Mouse (Mus musculus): ENCODE results near the gene Gadd45a. TPM values are rescaled to one million over a fixed set of nuclear protein-coding genes. Genes with fewer than 3 reads are reported as not detected.

Gadd45a gene
- polyA plus RNA-seq, 1 experiment from 2014 or later = 18.6 TPM

DNA sequence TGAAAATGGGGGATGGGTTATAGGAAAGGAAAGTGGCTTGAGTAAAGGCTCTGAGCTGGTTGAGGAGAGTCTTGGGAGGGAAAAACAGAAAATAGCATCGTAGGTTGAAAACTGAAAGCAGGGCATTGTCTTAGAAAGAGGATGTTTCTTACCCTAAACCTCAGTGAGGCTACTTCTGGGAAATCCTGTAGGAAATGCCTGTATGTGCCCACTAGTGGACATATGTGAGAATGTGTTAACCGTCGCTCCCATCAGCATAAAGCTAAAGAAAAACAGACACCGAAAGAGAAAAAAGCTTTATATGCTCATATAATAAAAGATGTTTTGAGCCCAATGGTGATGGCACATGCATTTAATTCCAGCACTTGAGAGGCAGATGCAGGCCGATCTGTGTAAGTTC lies 22.8 kb upstream of the Gadd45a start:
- H3K36me3 ChIP-seq = no peaks in the 10 kb centered on the region
- H3K27me3 ChIP-seq (ENCODE audit: low read depth, poor library complexity, severe bottlenecking) = no peaks in the 10 kb centered on the region
- H3K4me3 ChIP-seq = no peak overlapping the region
- no peak for DNase-seq (ENCODE audit: low spot score)
- no peak overlapping the region for H3K27ac ChIP-seq
- H3K9me3 ChIP-seq (replicated peaks) = no peaks in the 10 kb centered on the region
- WGBS = 90% methylated on average over 5 of the region's 5 CpGs
- H3K4me1 ChIP-seq = peaks cover 3% of the 10 kb centered on the region; the same call in 1 of the 2 replicates

GRCm38 (mm10) chr6:67057991-67058696 lies 20.9 kb upstream of the Gadd45a start:
- no peaks in the 10 kb centered on the region for H3K36me3 ChIP-seq
- no peak overlapping the region for H3K4me3 ChIP-seq
- H3K27me3 ChIP-seq (ENCODE audit: low read depth, poor library complexity, severe bottlenecking) = no peaks in the 10 kb centered on the region
- whole genome bisulfite sequencing = 89% methylated on average over 7 of the region's 7 CpGs
- no peak for DNase-seq (ENCODE audit: low spot score)
- no peaks in the 10 kb centered on the region for H3K9me3 ChIP-seq (replicated peaks)
- no peak overlapping the region for H3K27ac ChIP-seq
- peaks cover 3% of the 10 kb centered on the region; the same call in 1 of the 2 replicates for H3K4me1 ChIP-seq

- DNase-seq (ENCODE audit: low spot score) = no peak
- no peaks in the 10 kb centered on the region for H3K27me3 ChIP-seq (ENCODE audit: low read depth, poor library complexity, severe bottlenecking)
- H3K4me1 ChIP-seq = peaks cover 3% of the 10 kb centered on the region; the same call in 1 of the 2 replicates
- no peak overlapping the region for H3K4me3 ChIP-seq
- no peak overlapping the region for H3K27ac ChIP-seq
- 88% methylated on average over 5 of the region's 5 CpGs for WGBS
- no peaks in the 10 kb centered on the region for H3K36me3 ChIP-seq
- no peaks in the 10 kb centered on the region for H3K9me3 ChIP-seq (replicated peaks)
Measured at GRCm38 (mm10) chr6:67057574-67057973, 20.3 kb upstream of the Gadd45a start.

GRCm38 (mm10) chr6:67056889-67057564 lies 19.8 kb upstream of the Gadd45a start:
- no peaks in the 10 kb centered on the region for H3K36me3 ChIP-seq
- WGBS = 84% methylated on average over 3 of the region's 3 CpGs
- no peak overlapping the region for H3K4me3 ChIP-seq
- peaks cover 3% of the 10 kb centered on the region; the same call in 1 of the 2 replicates for H3K4me1 ChIP-seq
- no peak overlapping the region for H3K27ac ChIP-seq
- H3K9me3 ChIP-seq (replicated peaks) = no peaks in the 10 kb centered on the region
- H3K27me3 ChIP-seq (ENCODE audit: low read depth, poor library complexity, severe bottlenecking) = no peaks in the 10 kb centered on the region
- no peak for DNase-seq (ENCODE audit: low spot score)

GRCm38 (mm10) chr6:67056108-67056888 lies 19.0 kb upstream of the Gadd45a start:
- Histone ChIP-seq H3K4me3 (no peak overlapping the region), H3K4me1 (peaks cover 3% of the 10 kb centered on the region; the same call in 1 of the 2 replicates), H3K27ac (no peak overlapping the region), H3K36me3 (no peaks in the 10 kb centered on the region), H3K9me3 (replicated peaks) (no peaks in the 10 kb centered on the region), H3K27me3 (ENCODE audit: low read depth, poor library complexity, severe bottlenecking) (no peaks in the 10 kb centered on the region)
- WGBS = 88% methylated on average over 15 of the region's 15 CpGs
- DNase-seq (ENCODE audit: low spot score) = no peak

- peaks cover 29% of the 10 kb centered on the region for H3K4me1 ChIP-seq
- H3K27me3 ChIP-seq (ENCODE audit: low read depth, poor library complexity, severe bottlenecking) = no peaks in the 10 kb centered on the region
- no peak for DNase-seq (ENCODE audit: low spot score)
- no peak overlapping the region for H3K4me3 ChIP-seq
- WGBS = 81% methylated on average over 1 of the region's 1 CpGs
- H3K27ac ChIP-seq = no peak overlapping the region
- H3K36me3 ChIP-seq = no peaks in the 10 kb centered on the region
- no peaks in the 10 kb centered on the region for H3K9me3 ChIP-seq (replicated peaks)
Measured at GRCm38 (mm10) chr6:67050063-67050462, 12.8 kb upstream of the Gadd45a start.

GRCm38 (mm10) chr6:67049695-67050038 lies 12.4 kb upstream of the Gadd45a start:
- WGBS = 42% methylated on average over 2 of the region's 2 CpGs
- Histone ChIP-seq H3K27me3 (ENCODE audit: low read depth, poor library complexity, severe bottlenecking) (no peaks in the 10 kb centered on the region), H3K36me3 (no peaks in the 10 kb centered on the region), H3K4me1 (peaks cover 29% of the 10 kb centered on the region), H3K9me3 (replicated peaks) (no peaks in the 10 kb centered on the region), H3K4me3 (no peak overlapping the region), H3K27ac (no peak overlapping the region)
- DNase-seq (ENCODE audit: low spot score) = no peak

DNA sequence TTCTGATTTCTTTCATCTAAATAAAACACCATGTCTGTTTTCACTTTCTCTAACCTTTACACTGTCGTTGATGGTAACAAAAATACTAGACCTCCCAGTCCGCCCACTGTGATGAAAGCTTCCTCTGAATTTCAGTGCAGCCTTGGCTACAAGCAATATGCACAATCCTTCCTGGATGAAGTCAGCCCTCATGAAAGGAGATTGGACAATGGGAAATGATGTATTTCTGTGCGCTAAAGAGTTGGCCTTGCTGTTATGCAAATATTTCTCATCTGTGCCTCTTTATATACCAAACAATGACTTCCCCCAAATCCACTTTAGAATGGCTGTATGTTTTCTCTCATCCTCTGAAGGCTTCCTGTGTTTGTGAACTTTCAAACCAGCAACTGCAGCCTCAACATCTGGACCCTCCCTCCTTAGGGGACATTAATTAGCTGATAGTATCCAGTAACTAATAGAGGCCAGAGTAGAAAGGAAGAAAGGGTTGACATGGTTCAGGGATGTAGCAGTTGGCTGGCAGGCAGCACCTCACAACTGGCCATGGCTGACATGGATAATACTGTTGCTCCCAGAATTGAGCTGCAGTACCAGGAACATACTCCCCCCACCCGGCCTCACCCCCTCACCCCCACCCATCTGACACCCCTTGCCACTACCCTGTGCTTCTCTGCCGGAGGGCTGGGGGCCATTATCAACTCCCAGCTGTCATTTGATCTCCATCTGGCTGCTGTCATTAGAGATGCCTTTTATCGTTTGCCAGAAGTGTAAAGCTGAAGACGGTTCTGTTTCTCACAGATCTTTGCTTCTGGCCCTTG lies 11.8 kb upstream of the Gadd45a start:
- no peak for DNase-seq (ENCODE audit: low spot score)
- H3K27me3 ChIP-seq (ENCODE audit: low read depth, poor library complexity, severe bottlenecking) = no peaks in the 10 kb centered on the region
- no peak overlapping the region for H3K4me3 ChIP-seq
- no peaks in the 10 kb centered on the region for H3K9me3 ChIP-seq (replicated peaks)
- 35% methylated on average over 7 of the region's 7 CpGs for WGBS
- peaks cover 29% of the 10 kb centered on the region for H3K4me1 ChIP-seq
- H3K36me3 ChIP-seq = no peaks in the 10 kb centered on the region
- no peak overlapping the region for H3K27ac ChIP-seq

DNA sequence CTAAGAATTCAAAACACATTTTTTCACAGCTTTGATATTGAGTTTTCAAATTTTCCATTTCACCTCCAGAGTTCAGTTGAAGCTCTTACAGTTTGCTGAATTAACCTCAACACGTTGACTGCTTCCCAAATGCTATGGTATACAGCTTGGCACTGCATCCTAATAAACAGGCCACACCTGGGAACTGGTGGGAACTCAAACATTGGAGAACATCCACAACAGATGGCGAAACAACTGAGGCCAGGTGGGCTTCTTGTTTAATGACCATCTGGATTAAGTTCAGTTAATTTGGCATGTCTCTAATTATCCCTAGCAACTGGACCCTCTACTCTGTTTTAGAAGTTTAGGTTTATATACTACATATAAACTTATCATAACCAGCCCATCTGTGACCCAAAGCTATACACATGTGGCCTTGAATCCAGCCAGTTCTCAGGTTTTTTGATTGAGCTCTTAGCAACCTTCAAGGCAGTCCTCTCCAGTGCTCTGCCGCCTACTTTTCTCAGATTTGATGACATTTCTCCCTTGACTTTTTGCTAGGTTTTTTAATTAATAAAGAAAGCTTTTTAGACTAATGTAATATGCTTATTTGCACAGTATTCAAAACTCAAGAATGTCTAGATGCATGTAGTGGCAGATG lies 10.9 kb upstream of the Gadd45a start:
- no peaks in the 10 kb centered on the region for H3K36me3 ChIP-seq
- no peak overlapping the region for H3K4me3 ChIP-seq
- WGBS = 57% methylated on average over 3 of the region's 3 CpGs
- no peak for DNase-seq (ENCODE audit: low spot score)
- no peaks in the 10 kb centered on the region for H3K9me3 ChIP-seq (replicated peaks)
- peaks cover 29% of the 10 kb centered on the region for H3K4me1 ChIP-seq
- H3K27ac ChIP-seq = no peak overlapping the region
- H3K27me3 ChIP-seq (ENCODE audit: low read depth, poor library complexity, severe bottlenecking) = no peaks in the 10 kb centered on the region

DNA sequence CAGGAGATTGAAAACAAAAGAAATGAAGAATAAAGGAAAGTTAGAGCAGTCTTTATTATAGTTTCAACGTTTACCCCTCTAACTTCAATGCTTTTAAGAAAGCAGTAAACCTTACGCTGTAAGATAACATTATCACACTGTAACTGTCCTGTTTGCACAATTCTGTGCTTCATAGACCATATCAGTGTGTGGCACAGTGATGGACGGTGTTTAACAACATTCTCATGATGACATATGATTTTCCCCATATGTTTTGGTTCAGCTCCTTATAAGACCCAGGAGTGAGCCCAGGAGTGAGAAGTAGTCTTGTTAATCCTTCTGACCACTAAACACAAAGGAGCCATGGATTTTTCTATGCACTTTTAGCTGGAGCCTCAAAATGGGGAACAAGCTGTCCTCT lies 9.7 kb upstream of the Gadd45a start:
- no peak overlapping the region for H3K27ac ChIP-seq
- 92% methylated on average over 3 of the region's 3 CpGs for whole genome bisulfite sequencing

GRCm38 (mm10) chr6:67045424-67045823 lies 8.2 kb upstream of the Gadd45a start:
- no peak for DNase-seq (ENCODE audit: low spot score)
- no peaks in the 10 kb centered on the region for H3K27me3 ChIP-seq (ENCODE audit: low read depth, poor library complexity, severe bottlenecking)
- H3K4me3 ChIP-seq = no peak overlapping the region
- no peaks in the 10 kb centered on the region for H3K36me3 ChIP-seq
- no peak overlapping the region for H3K27ac ChIP-seq
- H3K4me1 ChIP-seq = peaks cover 32% of the 10 kb centered on the region
- 88% methylated on average over 3 of the region's 3 CpGs for WGBS
- no peaks in the 10 kb centered on the region for H3K9me3 ChIP-seq (replicated peaks)

More for the DNA sequence above, 9.7 kb upstream of the Gadd45a start:
- Histone ChIP-seq H3K4me3 (no peak overlapping the region), H3K27me3 (ENCODE audit: low read depth, poor library complexity, severe bottlenecking) (no peaks in the 10 kb centered on the region), H3K36me3 (no peaks in the 10 kb centered on the region), H3K9me3 (replicated peaks) (no peaks in the 10 kb centered on the region), H3K4me1 (peaks cover 29% of the 10 kb centered on the region)
- DNase-seq (ENCODE audit: low spot score) = no peak

DNA sequence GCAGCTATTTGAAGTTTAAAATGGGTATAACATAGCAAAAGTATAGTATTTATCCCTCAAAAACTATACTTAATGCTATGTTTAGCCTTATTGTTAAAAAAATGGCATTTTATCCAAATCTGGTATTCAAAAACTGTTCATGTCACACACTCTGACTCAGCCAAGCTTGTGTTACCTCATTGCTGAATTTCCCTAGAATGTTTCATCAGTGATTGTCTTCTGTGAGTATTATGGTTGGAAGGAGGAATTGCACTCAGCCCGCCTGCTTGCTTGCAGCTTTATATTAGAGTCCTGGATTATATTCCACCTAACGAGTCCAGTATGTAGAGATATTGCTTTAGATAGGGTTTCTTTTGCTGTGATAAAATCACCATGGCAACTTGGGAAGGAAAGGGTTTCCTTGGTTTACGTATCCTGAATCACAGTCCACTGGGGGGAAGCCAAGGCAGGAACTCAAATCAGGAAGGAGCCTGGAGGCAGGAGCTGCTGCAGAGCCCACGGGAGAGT lies 3.7 kb upstream of the Gadd45a start:
- WGBS = 61% methylated on average over 4 of the region's 4 CpGs

More for the DNA sequence above, 3.7 kb upstream of the Gadd45a start:
- no peaks in the 10 kb centered on the region for H3K9me3 ChIP-seq (replicated peaks)
- peaks cover 15% of the 10 kb centered on the region for H3K4me1 ChIP-seq
- DNase-seq (ENCODE audit: low spot score) = no peak
- H3K27me3 ChIP-seq (ENCODE audit: low read depth, poor library complexity, severe bottlenecking) = no peaks in the 10 kb centered on the region
- no peak overlapping the region for H3K4me3 ChIP-seq
- H3K27ac ChIP-seq = no peak overlapping the region
- H3K36me3 ChIP-seq = no peaks in the 10 kb centered on the region
